Mouse (Mus musculus) adrenal gland (tissue): ENCODE results near the gene Endov.

Source experiments
- intact Hi-C: fragments of 180-260 bp; cut with DNase I; formaldehyde crosslinking; loops from one replicate; pipeline ENCODE4 v1.15.1; 2025

Gene Endov

GRCm38 (mm10) chr11:119515823-119516676 is 24.9 kb downstream of the Endov start:
- intact Hi-C loops: no loop called here

GRCm38 (mm10) chr11:119516677-119517361 is 25.7 kb downstream of the Endov start:
- intact Hi-C loops: no loop called here

GRCm38 (mm10) chr11:119519387-119519786 is 28.2 kb downstream of the Endov start:
- intact Hi-C loops: no loop called here

GRCm38 (mm10) chr11:119520005-119520712 is 29.0 kb downstream of the Endov start:
- intact Hi-C loops: no loop called here

GRCm38 (mm10) chr11:119520713-119521063 is 29.5 kb downstream of the Endov start:
- intact Hi-C loops: no loop called here

GRCm38 (mm10) chr11:119521920-119522710 is 31.0 kb downstream of the Endov start:
- intact Hi-C loops: no loop called here

- intact Hi-C loops: no loop called here
Observed at GRCm38 (mm10) chr11:119522779-119523178, 31.6 kb downstream of the Endov start.

GRCm38 (mm10) chr11:119523392-119523791 is 32.2 kb downstream of the Endov start:
- intact Hi-C loops: no loop called here

GRCm38 (mm10) chr11:119524545-119524949 is 33.4 kb downstream of the Endov start:
- intact Hi-C loops: no loop called here

GRCm38 (mm10) chr11:119526068-119526966 is 35.2 kb downstream of the Endov start:
- intact Hi-C loops: no loop called here

GRCm38 (mm10) chr11:119528930-119529329 is 37.8 kb downstream of the Endov start:
- intact Hi-C loops: no loop called here

GRCm38 (mm10) chr11:119532460-119532859 is 41.3 kb downstream of the Endov start:
- intact Hi-C loops: no loop called here

- intact Hi-C loops: no loop called here
Observed at GRCm38 (mm10) chr11:119533745-119534144, 42.6 kb downstream of the Endov start.

- intact Hi-C loops: no loop called here
Observed at GRCm38 (mm10) chr11:119539944-119540343, 48.8 kb downstream of the Endov start.

GRCm38 (mm10) chr11:119540560-119540959 is 49.4 kb downstream of the Endov start:
- intact Hi-C loops: no loop called here

GRCm38 (mm10) chr11:119541082-119541481 is 49.9 kb downstream of the Endov start:
- intact Hi-C loops: no loop called here

- intact Hi-C loops: no loop called here
Observed at GRCm38 (mm10) chr11:119542371-119542770, 51.2 kb downstream of the Endov start.

GRCm38 (mm10) chr11:119542886-119543285 is 51.7 kb downstream of the Endov start:
- intact Hi-C loops: no loop called here

GRCm38 (mm10) chr11:119543816-119544517 is 52.8 kb downstream of the Endov start:
- intact Hi-C loops: no loop called here
